Mouse (Mus musculus) urinary bladder, adult 18-20 months (tissue): ENCODE measurements around the gene Alox12.

Experiments
- DNase-seq, 2 experiments: peaks; one replicate each; pipeline ENCODE4 v3.0.0; 2022; ENCODE audit warnings: low spot score in 2 of 2, mixed read lengths in 2 of 2

The Alox12 gene

DNA sequence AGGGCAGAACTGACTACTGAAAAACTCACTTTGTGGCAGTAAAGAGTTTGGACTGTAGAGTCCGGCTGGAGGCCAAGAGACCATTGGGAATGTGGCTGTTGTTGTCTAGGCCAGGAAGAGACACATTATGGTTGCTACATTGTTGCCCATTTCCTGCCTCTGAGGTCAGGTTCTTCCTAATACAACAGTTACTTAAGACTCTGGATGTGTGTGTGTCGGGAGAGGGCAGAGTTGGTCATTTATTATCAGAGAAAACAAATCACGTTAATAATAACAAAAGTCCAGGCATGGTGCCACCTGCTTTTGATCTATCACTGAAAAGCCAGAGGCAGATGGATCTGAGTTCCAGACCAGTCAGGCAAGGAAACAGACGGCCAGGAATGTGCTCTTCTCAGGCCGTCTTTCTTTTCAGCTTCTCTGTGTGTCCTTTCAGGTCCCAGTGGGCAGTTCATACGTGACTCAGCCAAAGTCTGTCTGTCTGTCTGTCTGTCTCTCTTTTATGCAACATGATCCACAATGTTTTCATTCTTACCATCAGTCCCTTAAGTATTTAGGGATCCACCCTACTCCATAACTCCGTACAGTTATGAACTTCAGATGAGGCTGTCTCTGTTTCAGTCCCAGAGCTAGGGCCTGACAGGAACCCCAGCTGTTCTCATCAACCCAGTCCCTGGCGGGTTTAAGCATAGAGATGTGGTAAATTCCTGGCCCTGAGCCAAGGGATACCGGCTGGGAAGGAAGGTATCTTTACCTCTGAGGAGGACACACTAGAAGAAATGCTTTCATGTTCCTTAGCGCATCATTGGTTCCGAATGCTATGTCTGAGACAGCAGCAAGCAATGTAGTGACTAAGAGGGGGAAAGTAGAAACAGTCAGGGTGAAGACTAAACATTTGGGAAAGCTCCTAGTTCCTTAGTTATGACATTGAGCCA lies 61.5 kb downstream of the Alox12 start:
- DNase-seq = no peak

DNA sequence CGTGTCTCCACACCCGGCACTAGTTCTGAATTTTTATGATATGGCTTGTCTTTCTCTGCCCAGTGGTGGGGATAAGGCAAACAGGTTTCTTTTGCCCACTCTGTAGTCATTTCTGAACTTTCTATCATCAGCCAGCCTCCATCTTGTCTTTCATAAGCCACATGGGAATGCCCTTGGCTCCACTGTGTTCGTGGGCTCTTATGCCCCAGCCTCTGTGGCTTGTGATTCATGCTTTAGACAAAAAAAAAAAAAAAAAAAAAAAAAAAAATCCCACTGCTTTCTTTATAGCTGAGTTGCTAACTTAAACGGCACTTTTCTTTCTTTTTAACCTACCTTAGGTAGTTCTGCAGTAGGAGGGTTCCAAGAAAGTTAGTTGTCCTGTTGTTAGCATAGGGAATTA lies 63.0 kb downstream of the Alox12 start:
- DNase-seq = no peak
